Mouse (Mus musculus): ENCODE results near the gene Tmem145. TPM values are rescaled to one million over a fixed set of nuclear protein-coding genes. Genes with fewer than 3 reads are reported as not detected.
A peak's percentile ranks its signal among the peaks of the same experiment; 100 is the strongest.

Gene Tmem145
- polyA plus RNA-seq, 1 experiment from 2014 or later: 1.7 TPM

- Histone ChIP-seq H3K4me3 (ENCODE audit: low read depth, low read length) (peak overlapping the region; percentile 90), H3K4me2 (ENCODE audit: low read depth, low read length) (peak overlapping the region; percentile 84), H3K27ac (replicated peaks; ENCODE audit: low read depth, low read length) (peak overlapping the region; percentile 99), H3K9me3 (ENCODE audit: control insufficient read depth, low read length) (no peaks in the 10 kb centered on the region), H3K36me3 (ENCODE audit: control insufficient read depth, insufficient read depth, low read length) (peaks cover 13% of the 10 kb centered on the region), H3K27me3 (replicated peaks; ENCODE audit: control insufficient read depth, insufficient read depth, low read length) (no peaks in the 10 kb centered on the region), H3K4me1 (ENCODE audit: control insufficient read depth, insufficient read depth, low read length) (peaks cover 52% of the 10 kb centered on the region), H3K9ac (ENCODE audit: low read depth, low read length) (peak overlapping the region; percentile 77)
- ATAC-seq (ENCODE audit: low read depth) (peak; percentile 51), DNase-seq (ENCODE audit: low spot score) (peak; percentile 96)
- WGBS: 0% methylated on average over 6 of the region's 6 CpGs
Observed at GRCm38 (mm10) chr7:25279861-25280791, 25.8 kb upstream of the Tmem145 start.

DNA sequence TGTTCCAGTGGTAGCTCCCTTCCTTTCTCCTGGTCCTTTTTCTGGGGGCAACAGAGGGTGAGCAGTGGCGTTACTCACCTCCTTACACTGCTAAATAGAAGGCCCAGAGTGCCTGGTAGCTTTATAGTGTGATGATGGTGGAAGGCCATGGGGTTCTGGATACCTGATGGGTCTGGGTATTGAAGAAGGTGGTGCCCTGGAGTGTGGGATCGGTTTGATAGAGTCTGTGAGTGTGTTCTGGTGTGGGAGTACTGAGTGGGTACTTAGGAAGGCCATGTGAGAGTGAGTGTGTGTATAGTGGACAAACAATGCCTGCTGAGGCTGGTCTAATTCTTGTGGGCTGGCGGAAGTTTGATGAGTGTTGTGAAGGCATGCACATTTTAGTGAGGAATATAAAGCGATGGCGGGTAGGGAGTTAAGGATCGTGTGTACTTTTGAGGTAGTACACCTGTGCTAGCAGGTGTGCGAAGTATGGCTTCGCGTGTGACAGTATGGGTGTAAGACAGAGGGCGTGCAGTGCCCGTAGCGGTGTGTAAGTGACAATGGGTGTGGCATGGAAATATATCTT, 24.7 kb upstream of the Tmem145 start:
- Histone ChIP-seq H3K9ac (ENCODE audit: low read depth, low read length) (peak overlapping the region; percentile 56), H3K4me1 (ENCODE audit: control insufficient read depth, insufficient read depth, low read length) (peaks cover 43% of the 10 kb centered on the region), H3K36me3 (ENCODE audit: control insufficient read depth, insufficient read depth, low read length) (peaks cover 17% of the 10 kb centered on the region), H3K4me3 (ENCODE audit: low read depth, low read length) (peak overlapping the region; percentile 90), H3K27ac (replicated peaks; ENCODE audit: low read depth, low read length) (peak overlapping the region; percentile 99), H3K27me3 (replicated peaks; ENCODE audit: control insufficient read depth, insufficient read depth, low read length) (no peaks in the 10 kb centered on the region), H3K4me2 (ENCODE audit: low read depth, low read length) (peak overlapping the region; percentile 84), H3K9me3 (ENCODE audit: control insufficient read depth, low read length) (no peaks in the 10 kb centered on the region)
- DNase-seq (ENCODE audit: low spot score) (no peak), ATAC-seq (ENCODE audit: low read depth) (no peak)
- 17% methylated on average over 12 of the region's 12 CpGs for WGBS

- H3K9me3 ChIP-seq (ENCODE audit: control insufficient read depth, low read length): no peaks in the 10 kb centered on the region
- H3K4me3 ChIP-seq (ENCODE audit: low read depth, low read length): peak overlapping the region; percentile 90
- ATAC-seq (ENCODE audit: low read depth): peak; percentile 58
- DNase-seq (ENCODE audit: low spot score): peak; percentile 98
- no peaks in the 10 kb centered on the region for H3K27me3 ChIP-seq (replicated peaks; ENCODE audit: control insufficient read depth, insufficient read depth, low read length)
- peaks cover 24% of the 10 kb centered on the region for H3K36me3 ChIP-seq (ENCODE audit: control insufficient read depth, insufficient read depth, low read length)
- peaks cover 40% of the 10 kb centered on the region for H3K4me1 ChIP-seq (ENCODE audit: control insufficient read depth, insufficient read depth, low read length)
- H3K9ac ChIP-seq (ENCODE audit: low read depth, low read length): peak overlapping the region; percentile 89
- WGBS: under 1% methylated on average over 28 of the region's 108 CpGs
- H3K4me2 ChIP-seq (ENCODE audit: low read depth, low read length): peak overlapping the region; percentile 84
- peak overlapping the region; percentile 99 for H3K27ac ChIP-seq (replicated peaks; ENCODE audit: low read depth, low read length)
Observed at GRCm38 (mm10) chr7:25281734-25282601, 23.9 kb upstream of the Tmem145 start.

- peaks cover 34% of the 10 kb centered on the region for H3K4me1 ChIP-seq (ENCODE audit: control insufficient read depth, insufficient read depth, low read length)
- peak overlapping the region; percentile 84 for H3K4me2 ChIP-seq (ENCODE audit: low read depth, low read length)
- H3K9ac ChIP-seq (ENCODE audit: low read depth, low read length): peak overlapping the region; percentile 89
- peaks cover 32% of the 10 kb centered on the region for H3K36me3 ChIP-seq (ENCODE audit: control insufficient read depth, insufficient read depth, low read length)
- no peaks in the 10 kb centered on the region for H3K9me3 ChIP-seq (ENCODE audit: control insufficient read depth, low read length)
- peak; percentile 59 for DNase-seq (ENCODE audit: low spot score)
- peak overlapping the region; percentile 90 for H3K4me3 ChIP-seq (ENCODE audit: low read depth, low read length)
- under 1% methylated on average over 18 of the region's 36 CpGs for WGBS
- H3K27ac ChIP-seq (replicated peaks; ENCODE audit: low read depth, low read length): peak overlapping the region; percentile 99
- H3K27me3 ChIP-seq (replicated peaks; ENCODE audit: control insufficient read depth, insufficient read depth, low read length): no peaks in the 10 kb centered on the region
- no peak for ATAC-seq (ENCODE audit: low read depth)
Observed at GRCm38 (mm10) chr7:25282731-25283211, 23.1 kb upstream of the Tmem145 start.

- 22% methylated on average over 5 of the region's 5 CpGs for WGBS
- peak; percentile 55 for DNase-seq (ENCODE audit: low spot score)
Observed at GRCm38 (mm10) chr7:25283637-25284036, 22.3 kb upstream of the Tmem145 start.

DNA sequence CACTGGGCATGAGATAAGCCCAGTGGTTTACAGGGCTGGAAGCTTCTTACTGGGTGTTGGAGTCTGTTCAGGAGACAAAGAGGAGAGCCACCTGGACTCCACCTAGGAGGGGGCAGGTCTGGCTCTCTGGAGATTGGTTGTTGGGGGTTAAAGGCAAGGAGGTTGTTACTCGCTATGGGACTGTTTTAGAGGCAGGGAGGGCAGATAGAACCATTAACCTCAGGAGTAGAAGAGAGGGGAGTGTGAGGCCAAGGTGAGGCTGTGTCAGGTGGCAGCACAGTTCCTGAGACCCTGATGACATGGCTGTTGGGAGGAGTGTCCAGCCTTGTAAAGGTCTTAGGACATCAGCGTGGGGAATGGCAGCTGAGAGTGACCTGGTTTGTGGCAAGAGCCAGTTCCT, 21.7 kb upstream of the Tmem145 start:
- 56% methylated on average over 2 of the region's 2 CpGs for WGBS
- H3K4me3 ChIP-seq (ENCODE audit: low read depth, low read length): peak overlapping the region; percentile 90
- peak overlapping the region; percentile 89 for H3K9ac ChIP-seq (ENCODE audit: low read depth, low read length)
- H3K9me3 ChIP-seq (ENCODE audit: control insufficient read depth, low read length): no peaks in the 10 kb centered on the region
- H3K27me3 ChIP-seq (replicated peaks; ENCODE audit: control insufficient read depth, insufficient read depth, low read length): no peaks in the 10 kb centered on the region
- peaks cover 33% of the 10 kb centered on the region for H3K4me1 ChIP-seq (ENCODE audit: control insufficient read depth, insufficient read depth, low read length)
- H3K4me2 ChIP-seq (ENCODE audit: low read depth, low read length): peak overlapping the region; percentile 84
- ATAC-seq (ENCODE audit: low read depth) (no peak), DNase-seq (ENCODE audit: low spot score) (no peak)
- peak overlapping the region; percentile 99; the same call in 1 of the 2 replicates for H3K27ac ChIP-seq (replicated peaks; ENCODE audit: low read depth, low read length)
- peaks cover 46% of the 10 kb centered on the region for H3K36me3 ChIP-seq (ENCODE audit: control insufficient read depth, insufficient read depth, low read length)

More at GRCm38 (mm10) chr7:25283637-25284036, 22.3 kb upstream of the Tmem145 start:
- Histone ChIP-seq H3K27ac (replicated peaks; ENCODE audit: low read depth, low read length) (peak overlapping the region; percentile 99), H3K9ac (ENCODE audit: low read depth, low read length) (peak overlapping the region; percentile 89), H3K4me3 (ENCODE audit: low read depth, low read length) (peak overlapping the region; percentile 90), H3K9me3 (ENCODE audit: control insufficient read depth, low read length) (no peaks in the 10 kb centered on the region), H3K36me3 (ENCODE audit: control insufficient read depth, insufficient read depth, low read length) (peaks cover 41% of the 10 kb centered on the region), H3K4me1 (ENCODE audit: control insufficient read depth, insufficient read depth, low read length) (peaks cover 33% of the 10 kb centered on the region), H3K4me2 (ENCODE audit: low read depth, low read length) (peak overlapping the region; percentile 84), H3K27me3 (replicated peaks; ENCODE audit: control insufficient read depth, insufficient read depth, low read length) (no peaks in the 10 kb centered on the region)
- no peak for ATAC-seq (ENCODE audit: low read depth)

GRCm38 (mm10) chr7:25284766-25285165, 21.1 kb upstream of the Tmem145 start:
- Histone ChIP-seq H3K4me2 (ENCODE audit: low read depth, low read length) (peak overlapping the region; percentile 84), H3K36me3 (ENCODE audit: control insufficient read depth, insufficient read depth, low read length) (peaks cover 52% of the 10 kb centered on the region), H3K27me3 (replicated peaks; ENCODE audit: control insufficient read depth, insufficient read depth, low read length) (no peaks in the 10 kb centered on the region), H3K4me1 (ENCODE audit: control insufficient read depth, insufficient read depth, low read length) (peaks cover 33% of the 10 kb centered on the region), H3K9me3 (ENCODE audit: control insufficient read depth, low read length) (peaks cover 5% of the 10 kb centered on the region; the same call in 1 of the 2 replicates), H3K27ac (replicated peaks; ENCODE audit: low read depth, low read length) (no peak overlapping the region), H3K4me3 (ENCODE audit: low read depth, low read length) (no peak overlapping the region), H3K9ac (ENCODE audit: low read depth, low read length) (peak overlapping the region; percentile 89; the same call in 1 of the 2 replicates)
- ATAC-seq (ENCODE audit: low read depth): no peak
- DNase-seq (ENCODE audit: low spot score): no peak
- 67% methylated on average over 5 of the region's 5 CpGs for whole genome bisulfite sequencing
